ENCODE assay signal across 9 mouse cellular contexts in genomic region chr16:35164361-35165224, GRCm38 (mm10). TPM values are rescaled to one million over a fixed set of nuclear protein-coding genes. Genes with fewer than 3 reads are reported as not detected.
DNase-seq lines count a peak whose midpoint lies in the region; ATAC-seq lines count a peak whose summit lies in the region.
"Had no signal": no experiment of that assay in that cellular context is flagged by ENCODE, and none has a peak within 500 bp of the region (broad histone marks: within the 10 kb centered on the region; RNA-seq: fewer than 3 reads in every experiment).

No protein-coding gene starts in this region.

- no peaks in the 10 kb centered on the region for H3K27me3 ChIP-seq in forebrain, embryonic 16.5 days (replicated peaks; ENCODE audit: control insufficient read depth, insufficient read depth, low read length)
- H3K27me3 ChIP-seq in midbrain, embryonic 13.5 days: no peaks in the 10 kb centered on the region
- H3K27me3 ChIP-seq: limb, embryonic 15.5 days had no signal

- peak overlapping the region; percentile 37 for H3K27ac ChIP-seq in forebrain, embryonic 16.5 days (ENCODE audit: low read length)
- peak overlapping the region; percentile 32; the same call in 1 of the 2 replicates for H3K27ac ChIP-seq in midbrain, embryonic 13.5 days
- H3K27ac ChIP-seq: limb, embryonic 15.5 days had no signal

- peak; percentile 36 for ATAC-seq in forebrain, embryonic 16.5 days
- peak; percentile 78 for ATAC-seq in midbrain, embryonic 13.5 days

- H3K4me3 ChIP-seq in forebrain, embryonic 16.5 days (replicated peaks; ENCODE audit: low read length): no peak overlapping the region
- H3K4me3 ChIP-seq in midbrain, embryonic 13.5 days (replicated peaks): no peak overlapping the region
- H3K4me3 ChIP-seq: limb, embryonic 15.5 days had no signal

- H3K4me1 ChIP-seq in forebrain, embryonic 16.5 days (replicated peaks; ENCODE audit: control insufficient read depth, insufficient read depth, low read length): peaks cover 41% of the 10 kb centered on the region
- H3K4me1 ChIP-seq in midbrain, embryonic 13.5 days (replicated peaks): peaks cover 46% of the 10 kb centered on the region

- no peaks in the 10 kb centered on the region for H3K36me3 ChIP-seq in forebrain, embryonic 16.5 days (ENCODE audit: control insufficient read depth, insufficient read depth)
- H3K36me3 ChIP-seq in midbrain, embryonic 13.5 days: no peaks in the 10 kb centered on the region
- H3K36me3 ChIP-seq: limb, embryonic 15.5 days had no signal

- peak overlapping the region; percentile 25 for H3K4me2 ChIP-seq in forebrain, embryonic 16.5 days (ENCODE audit: low read length)
- H3K4me2 ChIP-seq in midbrain, embryonic 13.5 days (replicated peaks): peak overlapping the region; percentile 17
- H3K4me2 ChIP-seq: limb, embryonic 15.5 days had no signal

- peak; percentile 11 for DNase-seq in gastrocnemius, adult 18-20 months (ENCODE audit: low spot score)
- no peak for DNase-seq in gastrocnemius, postnatal 4 days (ENCODE audit: low spot score in 2 of 2)
- DNase-seq in Muller cell, postnatal 12 days (ENCODE audit: inconsistent ontology term): peak; percentile 35
- no peak for DNase-seq in ovary, adult 18-20 months (ENCODE audit: low spot score)
- DNase-seq in thymus, postnatal 36 days: no peak
- DNase-seq in cerebellum, adult 11-12 months: no peak

- 38% methylated on average over 19 of the region's 19 CpGs for WGBS in forebrain, embryonic 16.5 days
- WGBS in midbrain, embryonic 13.5 days: 45% methylated on average over 19 of the region's 19 CpGs

- peak overlapping the region; percentile 39 for H3K9ac ChIP-seq in forebrain, embryonic 16.5 days (replicated peaks; ENCODE audit: low read depth, low read length)
- no peak overlapping the region; the same call in 1 of the 2 replicates for H3K9ac ChIP-seq in midbrain, embryonic 13.5 days (replicated peaks)
- H3K9ac ChIP-seq: limb, embryonic 15.5 days had no signal

- H3K9me3 ChIP-seq in forebrain, embryonic 16.5 days (ENCODE audit: control insufficient read depth, low read length): no peaks in the 10 kb centered on the region
- H3K9me3 ChIP-seq in midbrain, embryonic 13.5 days: no peaks in the 10 kb centered on the region
- H3K9me3 ChIP-seq: limb, embryonic 15.5 days had no signal

RNA-seq across cellular contexts. Expression of gene Adcy5, which starts 9.9 kb away (rescaled TPM):
- total RNA-seq in gastrocnemius, adult 18-20 months (2021): 1 to 10 TPM; 1.9 TPM
- total RNA-seq in gastrocnemius, postnatal 4 days (2021): 1 to 10 TPM; 4.7 to 5.9 TPM
- polyA plus RNA-seq in forebrain, embryonic 16.5 days (2015; fragmentation: Nextera tagmentation; extraction: Ambion mirVana): 5.8 and 6.8 TPM in 2 replicates
- 4.5 and 6.0 TPM in 2 replicates for polyA plus RNA-seq in midbrain, embryonic 13.5 days (2015; fragmentation: Nextera tagmentation; extraction: Ambion mirVana)

Comparison
In these comparisons a context has a peak if more than half of its experiments do, and no peak if none do; other contexts are left out.
1. DNase-seq: peak in gastrocnemius, adult 18-20 months (single experiment) and Muller cell, postnatal 12 days (single experiment); none in gastrocnemius, postnatal 4 days (0 of 2), ovary, adult 18-20 months (single experiment), thymus, postnatal 36 days (0 of 2) and cerebellum, adult 11-12 months (single experiment).